16 mouse cellular contexts compared by ENCODE assay signal in the genomic region with DNA sequence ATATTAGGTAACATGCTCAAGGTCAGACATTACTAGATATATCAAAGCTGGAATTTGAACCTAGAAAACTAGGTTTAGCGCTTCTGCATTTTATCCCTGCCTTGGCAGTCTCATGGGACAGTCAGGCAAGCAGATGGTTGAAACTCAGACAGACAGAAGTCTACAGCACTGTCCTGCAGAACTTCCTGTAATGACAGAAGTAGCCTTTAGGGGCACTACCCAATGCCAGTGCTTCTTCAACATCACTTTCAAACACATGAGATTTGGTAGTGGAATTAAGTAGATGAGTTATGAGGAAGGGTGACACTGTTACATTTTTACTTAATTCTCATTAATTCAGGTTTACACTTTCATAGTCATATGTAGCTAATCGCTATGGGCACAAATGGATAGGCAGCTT.
DNase-seq lines count a peak whose midpoint lies in the region; ATAC-seq and TF ChIP-seq lines count a peak whose summit lies in the region.
"Had no signal": no experiment of that assay in that cellular context is flagged by ENCODE, and none has a peak within 500 bp of the region (broad histone marks: within the 10 kb centered on the region; RNA-seq: fewer than 3 reads in every experiment).

No protein-coding gene starts in this region.

- no peak overlapping the region for H3K9ac ChIP-seq in intestine, postnatal 0 days (ENCODE audit: low read depth, low read length)
- H3K9ac ChIP-seq in intestine, embryonic 16.5 days (ENCODE audit: low read depth, low read length), result no peak overlapping the region
- H3K9ac ChIP-seq: heart, embryonic 13.5 days had no signal

- TF ChIP-seq POLR2A in brain, embryonic 14.5 days (IDR thresholded peaks at IDR 0.05; ENCODE audit: borderline replicate concordance, extremely low read depth, insufficient read depth, insufficient read length, poor library complexity, severe bottlenecking), result no peak

- no peaks in the 10 kb centered on the region for H3K4me1 ChIP-seq in intestine, postnatal 0 days (replicated peaks; ENCODE audit: control insufficient read depth, insufficient read depth, low read length)
- no peaks in the 10 kb centered on the region for H3K4me1 ChIP-seq in intestine, embryonic 16.5 days (ENCODE audit: control insufficient read depth, insufficient read depth, low read length)
- H3K4me1 ChIP-seq: heart, embryonic 13.5 days had no signal

- DNase-seq in lung, postnatal 10 days, result peak; percentile 9
- DNase-seq in lung, postnatal 14 days, result no peak
- no peak for DNase-seq in brain, embryonic 14.5 days (ENCODE audit: low read depth)
- peak; percentile 5 for DNase-seq in retina, postnatal 1 day
- DNase-seq in gastrocnemius, adult 18-20 months (ENCODE audit: low spot score), result no peak
- DNase-seq: cerebellum, adult 2 months; gastrocnemius, postnatal 14 days; kidney, postnatal 10 days; layer of hippocampus, adult 9-11 months; thymus, postnatal 25 days had no signal

- no peaks in the 10 kb centered on the region for H3K9me3 ChIP-seq in intestine, postnatal 0 days (ENCODE audit: control insufficient read depth)
- no peaks in the 10 kb centered on the region for H3K9me3 ChIP-seq in intestine, embryonic 16.5 days (ENCODE audit: control insufficient read depth, low read length)
- H3K9me3 ChIP-seq: heart, embryonic 13.5 days had no signal

- no peak overlapping the region for H3K4me2 ChIP-seq in intestine, postnatal 0 days (replicated peaks; ENCODE audit: low read depth)
- no peak overlapping the region for H3K4me2 ChIP-seq in intestine, embryonic 16.5 days (ENCODE audit: low read depth, low read length)
- H3K4me2 ChIP-seq: heart, embryonic 13.5 days; midbrain, embryonic 11.5 days had no signal

- no peak overlapping the region for H3K27ac ChIP-seq in intestine, postnatal 0 days (ENCODE audit: low read depth, low read length)
- H3K27ac ChIP-seq in intestine, embryonic 16.5 days (ENCODE audit: low read length), result no peak overlapping the region
- H3K27ac ChIP-seq: heart, embryonic 13.5 days had no signal

- no peaks in the 10 kb centered on the region for H3K36me3 ChIP-seq in intestine, postnatal 0 days (ENCODE audit: control insufficient read depth, insufficient read depth)
- H3K36me3 ChIP-seq in intestine, embryonic 16.5 days (ENCODE audit: control insufficient read depth, insufficient read depth, low read length), result no peaks in the 10 kb centered on the region
- H3K36me3 ChIP-seq: heart, embryonic 13.5 days had no signal

- no peaks in the 10 kb centered on the region for H3K27me3 ChIP-seq in intestine, postnatal 0 days (replicated peaks; ENCODE audit: control insufficient read depth, insufficient read depth, low read length)
- no peaks in the 10 kb centered on the region for H3K27me3 ChIP-seq in intestine, embryonic 16.5 days (replicated peaks; ENCODE audit: control insufficient read depth, insufficient read depth, low read length)
- H3K27me3 ChIP-seq: heart, embryonic 13.5 days had no signal

- H3K4me3 ChIP-seq in intestine, postnatal 0 days (ENCODE audit: low read depth, low read length), result no peak overlapping the region
- H3K4me3 ChIP-seq in intestine, embryonic 16.5 days (ENCODE audit: low read length), result no peak overlapping the region
- H3K4me3 ChIP-seq: heart, embryonic 13.5 days had no signal

- TF ChIP-seq CTCF in intestine, postnatal 0 days (IDR thresholded peaks at IDR 0.05; ENCODE audit: low read depth), result peak; percentile 66
- peak; percentile 15; the same call in 1 of the 2 replicates for TF ChIP-seq CTCF in brain, embryonic 14.5 days (IDR thresholded peaks at IDR 0.05; ENCODE audit: borderline replicate concordance, extremely low read depth, insufficient read depth, insufficient read length)

- no peak for ATAC-seq in intestine, postnatal 0 days
- ATAC-seq in intestine, embryonic 16.5 days, result no peak
- ATAC-seq: forebrain, embryonic 14.5 days; inflammation-experienced regulatory T-cells, adult 6 months had no signal

- 64% methylated on average over 2 of the region's 2 CpGs for WGBS in intestine, postnatal 0 days
- 63% methylated on average over 2 of the region's 2 CpGs for WGBS in intestine, embryonic 16.5 days

Comparison
In these comparisons a context has a peak if more than half of its experiments do, and no peak if none do; other contexts are left out.
1. DNase-seq: peak in lung, postnatal 10 days (single experiment) and retina, postnatal 1 day (single experiment); none in lung, postnatal 14 days (single experiment), brain, embryonic 14.5 days (single experiment) and gastrocnemius, adult 18-20 months (single experiment).